9 mouse cellular contexts compared by ENCODE assay signal in the genomic region with DNA sequence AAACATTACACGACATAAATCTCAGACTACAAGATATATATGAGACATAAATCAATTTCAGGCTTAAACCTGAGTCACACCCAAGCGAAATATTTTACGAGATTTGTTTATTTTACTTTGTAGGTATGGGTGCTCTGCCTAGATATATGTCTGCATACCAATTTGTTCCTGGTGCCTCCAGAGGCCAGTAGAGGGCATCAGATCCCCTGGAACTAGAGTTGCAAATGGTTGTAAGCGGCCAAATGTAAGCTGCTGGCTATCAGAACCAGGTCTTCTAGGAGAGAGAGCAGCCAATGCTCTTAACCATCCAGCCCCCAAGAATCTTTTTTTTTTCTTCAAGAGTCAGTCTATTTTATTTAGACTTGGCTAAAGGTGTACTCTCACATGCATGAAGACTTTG. TPM values are rescaled to one million over a fixed set of nuclear protein-coding genes. Genes with fewer than 3 reads are reported as not detected.
DNase-seq lines count a peak whose midpoint lies in the region; ATAC-seq and TF ChIP-seq lines count a peak whose summit lies in the region.
"Had no signal": no experiment of that assay in that cellular context is flagged by ENCODE, and none has a peak within 500 bp of the region (broad histone marks: within the 10 kb centered on the region; RNA-seq: fewer than 3 reads in every experiment).

No protein-coding gene starts in this region.

- H3K4me2 ChIP-seq in embryonic facial prominence, embryonic 14.5 days (ENCODE audit: low read depth, low read length): no peak overlapping the region
- H3K4me2 ChIP-seq: embryonic facial prominence, embryonic 13.5 days had no signal

- ATAC-seq in Patski: no peak
- no peak for ATAC-seq in embryonic facial prominence, embryonic 14.5 days (ENCODE audit: low read depth)

- CTCF ChIA-PET in Patski (lab: Charles Lee): interaction anchor here (1.1 to 1.5 kb wide), 2 partner anchors 20 to 202 kb away, joined by 3 read pairs; no protein-coding TSS in a partner anchor

- intact Hi-C loops in left cerebral cortex, postnatal 25 days (cut with DNase I): loop anchor here (5.0 kb wide), 1 partner anchor 122 kb away; the partner anchor contains the start of gene Prdm10

- H3K27ac ChIP-seq in layer of hippocampus, adult 2 months: no peak overlapping the region
- no peak overlapping the region for H3K27ac ChIP-seq in embryonic facial prominence, embryonic 14.5 days (replicated peaks; ENCODE audit: low read depth, low read length)
- H3K27ac ChIP-seq: embryonic facial prominence, embryonic 13.5 days had no signal

- in situ Hi-C loops in Patski (cut with MboI; ENCODE audit: low pct_unique_long_range_greater_than_20kb): loop anchor here (25.0 kb wide), 1 partner anchor 377 kb away; no protein-coding TSS in a partner anchor

- no peaks in the 10 kb centered on the region for H3K27me3 ChIP-seq in Patski
- no peaks in the 10 kb centered on the region for H3K27me3 ChIP-seq in embryonic facial prominence, embryonic 14.5 days (replicated peaks; ENCODE audit: control insufficient read depth, insufficient read depth, low read length)
- H3K27me3 ChIP-seq: embryonic facial prominence, embryonic 13.5 days had no signal

- no peak overlapping the region for H3K4me3 ChIP-seq in layer of hippocampus, adult 2 months
- H3K4me3 ChIP-seq in embryonic facial prominence, embryonic 14.5 days (ENCODE audit: low read depth, low read length): no peak overlapping the region
- H3K4me3 ChIP-seq: embryonic facial prominence, embryonic 13.5 days had no signal

- TF ChIP-seq CTCF in layer of hippocampus, adult 2 months (conservative IDR thresholded peaks at IDR 0.05): peak; percentile 72
- TF ChIP-seq CTCF in Patski (IDR thresholded peaks at IDR 0.05): peak; percentile 67

- peaks cover 92% of the 10 kb centered on the region for H3K36me3 ChIP-seq in embryonic facial prominence, embryonic 14.5 days (ENCODE audit: control insufficient read depth, insufficient read depth, low read length)

- DNase-seq in layer of hippocampus, adult 2 months (ENCODE audit: low spot score in 2 of 2): no peak
- DNase-seq in layer of hippocampus, postnatal 14 days (ENCODE audit: low spot score in 2 of 2): no peak
- no peak for DNase-seq in Patski (ENCODE audit: low read depth, low spot score)
- peak; percentile 33 for DNase-seq in embryonic facial prominence, embryonic 14.5 days (ENCODE audit: low spot score)
- peak; percentile 50 for DNase-seq in retina, embryonic 14.5 days (ENCODE audit: low spot score)
- DNase-seq in frontal cortex, adult 2 months (ENCODE audit: extremely low spot score in 1 of 2, low spot score in 1 of 2): no peak
- no peak for DNase-seq in cerebellum, adult 11-12 months
- no peak for DNase-seq in left cerebral cortex, postnatal 25 days (ENCODE audit: low spot score in 2 of 2)

- H3K9me3 ChIP-seq in embryonic facial prominence, embryonic 14.5 days (ENCODE audit: control insufficient read depth, low read length): no peaks in the 10 kb centered on the region
- H3K9me3 ChIP-seq: embryonic facial prominence, embryonic 13.5 days had no signal

- H3K9ac ChIP-seq in embryonic facial prominence, embryonic 14.5 days (ENCODE audit: low read depth, low read length): no peak overlapping the region
- H3K9ac ChIP-seq: embryonic facial prominence, embryonic 13.5 days had no signal

- no peaks in the 10 kb centered on the region for H3K4me1 ChIP-seq in embryonic facial prominence, embryonic 14.5 days (ENCODE audit: control insufficient read depth, insufficient read depth, low read length)
- H3K4me1 ChIP-seq: embryonic facial prominence, embryonic 13.5 days had no signal

- WGBS in embryonic facial prominence, embryonic 14.5 days: 79% methylated on average over 4 of the region's 4 CpGs

- POLR2A ChIA-PET in Patski (lab: Charles Lee): no interaction called here

RNA-seq across cellular contexts. Expression of gene St14, which starts 28.3 kb away (rescaled TPM):
- total RNA-seq in layer of hippocampus, adult 2 months (2021): under 1 TPM; 0.61 to 0.79 TPM
- under 1 TPM; 0.67 to 0.93 TPM for total RNA-seq in layer of hippocampus, postnatal 14 days (2021)
- polyA plus RNA-seq in Patski (2021): not detected
- 12.2 and 13.2 TPM in 2 replicates for polyA plus RNA-seq in embryonic facial prominence, embryonic 14.5 days (2014; fragmentation: Nextera tagmentation; extraction: Ambion mirVana)
- 0.56 and 0.76 TPM in 2 replicates for polyA plus RNA-seq in frontal cortex, adult 2 months (2012; rRNA removed)
- 1 to 10 TPM in 1 of 2 experiments, under 1 TPM in 1; 0.60 to 1.3 TPM for total RNA-seq in left cerebral cortex, postnatal 25 days (2021)

RNA-seq across cellular contexts. Expression of gene Aplp2, which starts 51.7 kb away (rescaled TPM):
- total RNA-seq in layer of hippocampus, adult 2 months (2021): 100 to 1,000 TPM; 447 to 470 TPM
- 100 to 1,000 TPM; 441 to 464 TPM for total RNA-seq in layer of hippocampus, postnatal 14 days (2021)
- 755 TPM for polyA plus RNA-seq in Patski (2021)
- polyA plus RNA-seq in embryonic facial prominence, embryonic 14.5 days (2014; fragmentation: Nextera tagmentation; extraction: Ambion mirVana): 277 and 281 TPM in 2 replicates
- 788 and 803 TPM in 2 replicates for polyA plus RNA-seq in frontal cortex, adult 2 months (2012; rRNA removed)
- 100 to 1,000 TPM; 542 to 572 TPM for total RNA-seq in left cerebral cortex, postnatal 25 days (2021)

Comparison
In these comparisons a context has a peak if more than half of its experiments do, and no peak if none do; other contexts are left out.
1. DNase-seq: peak in embryonic facial prominence, embryonic 14.5 days (single experiment) and retina, embryonic 14.5 days (single experiment); none in layer of hippocampus, adult 2 months (0 of 2), layer of hippocampus, postnatal 14 days (0 of 2), Patski (single experiment), frontal cortex, adult 2 months (0 of 2), cerebellum, adult 11-12 months (single experiment) and left cerebral cortex, postnatal 25 days (0 of 2).